Mouse (Mus musculus): Measurements from ENCODE around the gene Oasl2. TPM values are rescaled to one million over a fixed set of nuclear protein-coding genes. Genes with fewer than 3 reads are reported as not detected.
"Not testable (repeated sequence)": the region's sequence is repeated elsewhere in the genome, so short reads cannot be mapped to it uniquely, and the experiment has no call there.

Gene Oasl2
- polyA plus RNA-seq, 1 experiment = 8.6 TPM

GRCm38 (mm10) chr5:114926753-114927152 lies 30.0 kb downstream of the Oasl2 start:
- Histone ChIP-seq H3K9me3 (peaks cover 5% of the 10 kb centered on the region; the same call in 1 of the 2 replicates), H3K4me3 (replicated peaks) (no peak overlapping the region), H3K4me1 (peaks cover 15% of the 10 kb centered on the region), H3K36me3 (replicated peaks; ENCODE audit: low read length) (no peaks in the 10 kb centered on the region), H3K27me3 (replicated peaks) (peaks cover 46% of the 10 kb centered on the region)
- TF ChIP-seq FLI1 (IDR thresholded peaks at IDR 0.05; ENCODE audit: low read length) = no peak
- no peak for TF ChIP-seq GATA1 (IDR thresholded peaks at IDR 0.05; ENCODE audit: borderline replicate concordance, low read length)

- no peaks in the 10 kb centered on the region; the same call in 1 of the 2 replicates for H3K4me1 ChIP-seq
- H3K9me3 ChIP-seq = peaks cover 9% of the 10 kb centered on the region; the same call in 1 of the 2 replicates
- no peak overlapping the region for H3K4me3 ChIP-seq (replicated peaks)
- no peaks in the 10 kb centered on the region for H3K36me3 ChIP-seq (replicated peaks; ENCODE audit: low read length)
- TF ChIP-seq GATA1 (IDR thresholded peaks at IDR 0.05; ENCODE audit: borderline replicate concordance, low read length) (no peak), FLI1 (IDR thresholded peaks at IDR 0.05; ENCODE audit: low read length) (no peak)
- H3K27me3 ChIP-seq (replicated peaks) = peaks cover 39% of the 10 kb centered on the region
These were observed 34.9 kb downstream of the Oasl2 start for GRCm38 (mm10) chr5:114931626-114932025.

- no peak overlapping the region for H3K4me3 ChIP-seq (replicated peaks)
- no peak for TF ChIP-seq GATA1 (IDR thresholded peaks at IDR 0.05; ENCODE audit: borderline replicate concordance, low read length)
- no peak for TF ChIP-seq FLI1 (IDR thresholded peaks at IDR 0.05; ENCODE audit: low read length)
- peaks cover 38% of the 10 kb centered on the region for H3K27me3 ChIP-seq (replicated peaks)
- no peaks in the 10 kb centered on the region for H3K36me3 ChIP-seq (replicated peaks; ENCODE audit: low read length)
- H3K9me3 ChIP-seq = peaks cover 9% of the 10 kb centered on the region; the same call in 1 of the 2 replicates
- no peaks in the 10 kb centered on the region; the same call in 1 of the 2 replicates for H3K4me1 ChIP-seq
These were observed 36.5 kb downstream of the Oasl2 start for GRCm38 (mm10) chr5:114933206-114933605.

- Histone ChIP-seq H3K4me3 (replicated peaks) (no peak overlapping the region), H3K36me3 (replicated peaks; ENCODE audit: low read length) (no peaks in the 10 kb centered on the region), H3K9me3 (peaks cover 9% of the 10 kb centered on the region; the same call in 1 of the 2 replicates), H3K27me3 (replicated peaks) (peaks cover 31% of the 10 kb centered on the region), H3K4me1 (no peaks in the 10 kb centered on the region)
- TF ChIP-seq FLI1 (IDR thresholded peaks at IDR 0.05; ENCODE audit: low read length) = no peak
- no peak for TF ChIP-seq GATA1 (IDR thresholded peaks at IDR 0.05; ENCODE audit: borderline replicate concordance, low read length)
These were observed 39.1 kb downstream of the Oasl2 start for GRCm38 (mm10) chr5:114935838-114936237.

GRCm38 (mm10) chr5:114941138-114941537 lies 44.4 kb downstream of the Oasl2 start:
- not testable (repeated sequence) for H3K9me3 ChIP-seq; H3K4me3 ChIP-seq (replicated peaks)
- Histone ChIP-seq H3K4me1 (peaks cover 18% of the 10 kb centered on the region), H3K36me3 (replicated peaks; ENCODE audit: low read length) (peaks cover 18% of the 10 kb centered on the region), H3K27me3 (replicated peaks) (peaks cover 13% of the 10 kb centered on the region)

- Histone ChIP-seq H3K27me3 (replicated peaks) (peaks cover 7% of the 10 kb centered on the region), H3K36me3 (replicated peaks; ENCODE audit: low read length) (peaks cover 28% of the 10 kb centered on the region), H3K9me3 (no peaks in the 10 kb centered on the region)
These were observed 45.5 kb downstream of the Oasl2 start, which contains the start of gene 2210016L21Rik for GRCm38 (mm10) chr5:114942074-114942765. Gene 2210016L21Rik (plus strand): TSS chr5:114942158.

GRCm38 (mm10) chr5:114942766-114943130 lies 46.0 kb downstream of the Oasl2 start:
- peak overlapping the region; percentile 97 for H3K4me3 ChIP-seq (replicated peaks)
- H3K27me3 ChIP-seq (replicated peaks) = peaks cover 2% of the 10 kb centered on the region
- TF ChIP-seq GATA1 (IDR thresholded peaks at IDR 0.05; ENCODE audit: borderline replicate concordance, low read length) (no peak), FLI1 (IDR thresholded peaks at IDR 0.05; ENCODE audit: low read length) (no peak)
- peaks cover 34% of the 10 kb centered on the region for H3K36me3 ChIP-seq (replicated peaks; ENCODE audit: low read length)
- no peaks in the 10 kb centered on the region for H3K9me3 ChIP-seq
- peaks cover 18% of the 10 kb centered on the region for H3K4me1 ChIP-seq

More at GRCm38 (mm10) chr5:114942074-114942765, 45.5 kb downstream of the Oasl2 start, which contains the start of gene 2210016L21Rik:
- Histone ChIP-seq H3K4me1 (peaks cover 18% of the 10 kb centered on the region), H3K4me3 (replicated peaks) (peak within 1 kb of the TSS; percentile 97)
- TF ChIP-seq FLI1 (IDR thresholded peaks at IDR 0.05; ENCODE audit: low read length) = no peak

- H3K4me1 ChIP-seq = peaks cover 29% of the 10 kb centered on the region
- no peak overlapping the region for H3K4me3 ChIP-seq (replicated peaks)
- H3K36me3 ChIP-seq (replicated peaks; ENCODE audit: low read length) = peaks cover 57% of the 10 kb centered on the region
- TF ChIP-seq FLI1 (IDR thresholded peaks at IDR 0.05; ENCODE audit: low read length) (no peak), GATA1 (IDR thresholded peaks at IDR 0.05; ENCODE audit: borderline replicate concordance, low read length) (no peak)
- H3K9me3 ChIP-seq = no peaks in the 10 kb centered on the region
- no peaks in the 10 kb centered on the region for H3K27me3 ChIP-seq (replicated peaks)
These were observed 48.3 kb downstream of the Oasl2 start for GRCm38 (mm10) chr5:114945072-114945471.

- peaks cover 18% of the 10 kb centered on the region for H3K27me3 ChIP-seq (replicated peaks)
- no peak overlapping the region for H3K4me3 ChIP-seq (replicated peaks)
- H3K36me3 ChIP-seq (replicated peaks; ENCODE audit: low read length) = peaks cover 56% of the 10 kb centered on the region
- H3K4me1 ChIP-seq = peaks cover 24% of the 10 kb centered on the region
- no peaks in the 10 kb centered on the region for H3K9me3 ChIP-seq
- TF ChIP-seq FLI1 (IDR thresholded peaks at IDR 0.05; ENCODE audit: low read length) (no peak), GATA1 (IDR thresholded peaks at IDR 0.05; ENCODE audit: borderline replicate concordance, low read length) (no peak)
These were observed 52.2 kb downstream of the Oasl2 start for GRCm38 (mm10) chr5:114948891-114949290.

GRCm38 (mm10) chr5:114949316-114949715 lies 52.6 kb downstream of the Oasl2 start:
- H3K4me3 ChIP-seq (replicated peaks) = no peak overlapping the region
- no peaks in the 10 kb centered on the region for H3K9me3 ChIP-seq
- peaks cover 53% of the 10 kb centered on the region for H3K36me3 ChIP-seq (replicated peaks; ENCODE audit: low read length)
- TF ChIP-seq FLI1 (IDR thresholded peaks at IDR 0.05; ENCODE audit: low read length) (no peak), GATA1 (IDR thresholded peaks at IDR 0.05; ENCODE audit: borderline replicate concordance, low read length) (no peak)
- peaks cover 18% of the 10 kb centered on the region for H3K27me3 ChIP-seq (replicated peaks)
- peaks cover 22% of the 10 kb centered on the region for H3K4me1 ChIP-seq
